In genomic region chr4:80788339-80788738, GRCm38 (mm10) we compare ENCODE assay signal across 23 mouse cellular contexts. TPM values are rescaled to one million over a fixed set of nuclear protein-coding genes. Genes with fewer than 3 reads are reported as not detected.
DNase-seq lines count a peak whose midpoint lies in the region; ATAC-seq and TF ChIP-seq lines count a peak whose summit lies in the region.
"Had no signal": no experiment of that assay in that cellular context is flagged by ENCODE, and none has a peak within 500 bp of the region (broad histone marks: within the 10 kb centered on the region; RNA-seq: fewer than 3 reads in every experiment).

No protein-coding gene starts in this region.

- no peaks in the 10 kb centered on the region for H3K4me1 ChIP-seq in forebrain, embryonic 13.5 days
- no peaks in the 10 kb centered on the region for H3K4me1 ChIP-seq in forebrain, embryonic 11.5 days (replicated peaks; ENCODE audit: control insufficient read depth, insufficient read depth, low read length)
- no peaks in the 10 kb centered on the region for H3K4me1 ChIP-seq in neural tube, embryonic 13.5 days (replicated peaks)
- no peaks in the 10 kb centered on the region for H3K4me1 ChIP-seq in neural tube, embryonic 15.5 days
- H3K4me1 ChIP-seq: embryonic facial prominence, embryonic 13.5 days; heart, embryonic 10.5 days; heart, embryonic 15.5 days; hindbrain, embryonic 13.5 days had no signal

- no peak for TF ChIP-seq CTCF in layer of hippocampus, adult 2 months (conservative IDR thresholded peaks at IDR 0.05)

- H3K9me3 ChIP-seq in forebrain, embryonic 13.5 days (replicated peaks): no peaks in the 10 kb centered on the region
- H3K9me3 ChIP-seq in forebrain, embryonic 11.5 days (ENCODE audit: control insufficient read depth, low read length): no peaks in the 10 kb centered on the region
- no peaks in the 10 kb centered on the region for H3K9me3 ChIP-seq in neural tube, embryonic 13.5 days
- H3K9me3 ChIP-seq in neural tube, embryonic 15.5 days (replicated peaks): no peaks in the 10 kb centered on the region
- H3K9me3 ChIP-seq: embryonic facial prominence, embryonic 13.5 days; heart, embryonic 10.5 days; heart, embryonic 15.5 days; hindbrain, embryonic 13.5 days had no signal

- DNase-seq in forebrain, embryonic 11.5 days (ENCODE audit: low spot score): no peak
- DNase-seq in layer of hippocampus, adult 2 months (ENCODE audit: low spot score in 2 of 2): peak; percentile 8 to 53
- DNase-seq in layer of hippocampus, adult 9-10 months (ENCODE audit: low spot score): no peak
- DNase-seq in layer of hippocampus, postnatal 36 days: peak; percentile 5 to 14
- DNase-seq in c-Kit-positive CD71-positive TER-119-positive erythroid progenitor cells, embryonic 14.5 days (ENCODE audit: low spot score): no peak
- DNase-seq: adrenal gland, postnatal 10 days; cerebellum, adult 8-10 months; cerebellum, postnatal 25 days; gastrocnemius, postnatal 10 days; heart, adult 18-20 months; heart, postnatal 14 days had no signal

- no peaks in the 10 kb centered on the region for H3K27me3 ChIP-seq in forebrain, embryonic 13.5 days
- no peaks in the 10 kb centered on the region for H3K27me3 ChIP-seq in forebrain, embryonic 11.5 days (ENCODE audit: control insufficient read depth, insufficient read depth, low read length)
- H3K27me3 ChIP-seq in neural tube, embryonic 13.5 days: no peaks in the 10 kb centered on the region
- no peaks in the 10 kb centered on the region for H3K27me3 ChIP-seq in neural tube, embryonic 15.5 days (replicated peaks)
- H3K27me3 ChIP-seq: embryonic facial prominence, embryonic 13.5 days; heart, embryonic 15.5 days; hindbrain, embryonic 13.5 days had no signal

- ATAC-seq in forebrain, embryonic 13.5 days: peak; percentile 38; the same call in 1 of the 2 replicates
- ATAC-seq in forebrain, embryonic 11.5 days (replicated peaks; ENCODE audit: low FRiP score): no peak
- no peak for ATAC-seq in neural tube, embryonic 13.5 days (ENCODE audit: low read depth)
- ATAC-seq in neural tube, embryonic 15.5 days (ENCODE audit: low FRiP score): no peak
- ATAC-seq: hindbrain, postnatal 0 days had no signal

- no peak overlapping the region for H3K27ac ChIP-seq in forebrain, embryonic 13.5 days
- no peak overlapping the region for H3K27ac ChIP-seq in forebrain, embryonic 11.5 days (ENCODE audit: low read depth, low read length)
- H3K27ac ChIP-seq in layer of hippocampus, adult 2 months: peak overlapping the region; percentile 87
- 0 out of 2 replicates have a peak overlapping the region, but pooled peaks have one; percentile 23 for H3K27ac ChIP-seq in neural tube, embryonic 13.5 days (replicated peaks)
- no peak overlapping the region for H3K27ac ChIP-seq in neural tube, embryonic 15.5 days (replicated peaks)
- H3K27ac ChIP-seq: embryonic facial prominence, embryonic 13.5 days; heart, embryonic 10.5 days; heart, embryonic 15.5 days; hindbrain, embryonic 13.5 days; hindbrain, postnatal 0 days had no signal

- 77% methylated on average over 1 of the region's 1 CpGs for WGBS in forebrain, embryonic 13.5 days
- 84% methylated on average over 1 of the region's 1 CpGs for WGBS in forebrain, embryonic 11.5 days
- 70% methylated on average over 1 of the region's 1 CpGs for WGBS in neural tube, embryonic 13.5 days
- 95% methylated on average over 1 of the region's 1 CpGs for WGBS in neural tube, embryonic 15.5 days

- no peak overlapping the region for H3K4me2 ChIP-seq in forebrain, embryonic 13.5 days
- H3K4me2 ChIP-seq in forebrain, embryonic 11.5 days (ENCODE audit: low read depth, low read length, severe bottlenecking): no peak overlapping the region
- H3K4me2 ChIP-seq in neural tube, embryonic 13.5 days: no peak overlapping the region
- H3K4me2 ChIP-seq in neural tube, embryonic 15.5 days: no peak overlapping the region
- H3K4me2 ChIP-seq: embryonic facial prominence, embryonic 13.5 days; heart, embryonic 15.5 days; hindbrain, embryonic 13.5 days had no signal

- H3K36me3 ChIP-seq in forebrain, embryonic 13.5 days (ENCODE audit: poor library complexity, severe bottlenecking): no peaks in the 10 kb centered on the region
- no peaks in the 10 kb centered on the region for H3K36me3 ChIP-seq in forebrain, embryonic 11.5 days (ENCODE audit: control insufficient read depth, insufficient read depth, low read length)
- no peaks in the 10 kb centered on the region for H3K36me3 ChIP-seq in neural tube, embryonic 13.5 days
- H3K36me3 ChIP-seq in neural tube, embryonic 15.5 days: no peaks in the 10 kb centered on the region
- H3K36me3 ChIP-seq: embryonic facial prominence, embryonic 13.5 days; heart, embryonic 10.5 days; heart, embryonic 15.5 days; hindbrain, embryonic 13.5 days had no signal

- no peak overlapping the region for H3K4me3 ChIP-seq in forebrain, embryonic 13.5 days
- no peak overlapping the region for H3K4me3 ChIP-seq in forebrain, embryonic 11.5 days (ENCODE audit: low read depth, low read length)
- H3K4me3 ChIP-seq in layer of hippocampus, adult 2 months: no peak overlapping the region
- H3K4me3 ChIP-seq in neural tube, embryonic 13.5 days: no peak overlapping the region
- no peak overlapping the region for H3K4me3 ChIP-seq in neural tube, embryonic 15.5 days (replicated peaks)
- H3K4me3 ChIP-seq: embryonic facial prominence, embryonic 13.5 days; heart, embryonic 10.5 days; heart, embryonic 15.5 days; hindbrain, embryonic 13.5 days had no signal

- H3K9ac ChIP-seq in forebrain, embryonic 13.5 days: no peak overlapping the region
- no peak overlapping the region for H3K9ac ChIP-seq in forebrain, embryonic 11.5 days (ENCODE audit: low read length)
- H3K9ac ChIP-seq in neural tube, embryonic 13.5 days: no peak overlapping the region
- H3K9ac ChIP-seq in neural tube, embryonic 15.5 days (replicated peaks): no peak overlapping the region
- H3K9ac ChIP-seq: embryonic facial prominence, embryonic 13.5 days; heart, embryonic 15.5 days; hindbrain, embryonic 13.5 days had no signal

RNA-seq across cellular contexts. Expression of gene Tyrp1, which starts 45.6 kb away (rescaled TPM):
- 0.06 and 0.28 TPM in 2 replicates for polyA plus RNA-seq in forebrain, embryonic 13.5 days (2015; fragmentation: Nextera tagmentation; extraction: Ambion mirVana)
- polyA plus RNA-seq in forebrain, embryonic 11.5 days (2014; fragmentation: Nextera tagmentation; extraction: Ambion mirVana): 0.11 TPM in 1 of 2 replicates, not detected in the other
- total RNA-seq in layer of hippocampus, adult 2 months (2021): under 1 TPM in 1 of 2 experiments, not detected in 1; 0.54 TPM
- 0.24 TPM in 1 of 2 replicates, not detected in the other for polyA plus RNA-seq in neural tube, embryonic 13.5 days (2015; fragmentation: Nextera tagmentation; extraction: Ambion mirVana)
- 0.50 and 0.55 TPM in 2 replicates for polyA plus RNA-seq in neural tube, embryonic 15.5 days (2015; fragmentation: Nextera tagmentation; extraction: Ambion mirVana)
- under 1 TPM; 0.37 to 0.46 TPM for total RNA-seq in layer of hippocampus, postnatal 36 days (2021)
- total RNA-seq: hematopoietic stem cell, adult 5-6 weeks; MEL had no signal
- polyA plus RNA-seq: C2C12; heart, embryonic 10.5 days; intestine, embryonic 14.5 days had no signal

Comparison
In these comparisons a context has a peak if more than half of its experiments do, and no peak if none do; other contexts are left out.
1. H3K27ac ChIP-seq: peak in layer of hippocampus, adult 2 months (single experiment) and neural tube, embryonic 13.5 days (single experiment); none in forebrain, embryonic 13.5 days (single experiment), forebrain, embryonic 11.5 days (single experiment) and neural tube, embryonic 15.5 days (single experiment).
2. DNase-seq: peak in layer of hippocampus, adult 2 months (2 of 2) and layer of hippocampus, postnatal 36 days (2 of 2); none in forebrain, embryonic 11.5 days (single experiment), layer of hippocampus, adult 9-10 months (single experiment) and c-Kit-positive CD71-positive TER-119-positive erythroid progenitor cells, embryonic 14.5 days (single experiment).